Mouse (Mus musculus): ENCODE measurements around the gene Umps. TPM values are rescaled to one million over a fixed set of nuclear protein-coding genes. Genes with fewer than 3 reads are reported as not detected.
A peak's percentile ranks its signal among the peaks of the same experiment; 100 is the strongest.

The Umps gene
- total and polyA plus RNA-seq, 3 experiments, result 115 to 173 (median 161) TPM

DNA sequence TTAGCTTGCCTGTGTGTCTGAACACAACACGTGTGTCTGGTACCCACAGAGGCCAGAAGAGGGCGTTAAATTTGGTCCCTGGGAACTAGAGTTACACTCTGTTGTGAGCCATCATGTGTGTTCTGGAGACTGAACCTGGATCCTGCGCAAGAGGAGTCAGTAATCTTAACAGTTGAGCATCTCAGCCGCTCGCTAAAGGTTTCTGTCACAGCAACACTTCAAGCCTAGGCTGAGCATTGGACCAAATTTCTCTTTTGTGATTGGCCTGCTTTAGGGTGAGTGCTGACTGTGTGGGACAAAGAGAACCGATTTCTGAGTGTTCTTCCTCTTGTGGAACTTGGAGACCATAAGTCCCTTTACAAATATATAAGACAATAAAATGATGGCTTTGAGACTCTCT is 16.5 kb downstream of the Umps start:
- TF ChIP-seq SMC3 (IDR thresholded peaks at IDR 0.05; ENCODE audit: low read depth, low read length) (no peak), USF2 (conservative IDR thresholded peaks at IDR 0.05; ENCODE audit: low read depth, low read length) (no peak), RCOR1 (conservative IDR thresholded peaks at IDR 0.05; ENCODE audit: low read depth, low read length) (no peak), ZNF384 (IDR thresholded peaks at IDR 0.05; ENCODE audit: low read depth, low read length) (no peak), MAFK (IDR thresholded peaks at IDR 0.05; ENCODE audit: insufficient replicate concordance, low read length) (no peak), KAT2A (IDR thresholded peaks at IDR 0.05; ENCODE audit: insufficient replicate concordance, low read length) (no peak), MAX (IDR thresholded peaks at IDR 0.05; ENCODE audit: low read length) (no peak), ZKSCAN1 (IDR thresholded peaks at IDR 0.05; ENCODE audit: borderline replicate concordance, low read depth, low read length) (no peak), ZMIZ1 (IDR thresholded peaks at IDR 0.05; ENCODE audit: low read depth, low read length) (no peak), NELFE (IDR thresholded peaks at IDR 0.05; ENCODE audit: low read depth, low read length) (no peak), CHD2 (IDR thresholded peaks at IDR 0.05; ENCODE audit: low read length) (no peak), E2F4 (IDR thresholded peaks at IDR 0.05; ENCODE audit: insufficient replicate concordance, low read depth, low read length) (no peak), POLR2A (IDR thresholded peaks at IDR 0.05; ENCODE audit: low read depth, low read length) (no peak), GABPA (IDR thresholded peaks at IDR 0.05; ENCODE audit: insufficient replicate concordance, low read depth, low read length) (no peak), TBP (conservative IDR thresholded peaks at IDR 0.05; ENCODE audit: low read depth, low read length) (no peak), RAD21 (IDR thresholded peaks at IDR 0.05; ENCODE audit: low read depth, low read length) (no peak), EP300 (IDR thresholded peaks at IDR 0.05; ENCODE audit: low read length) (no peak), CTCF (conservative IDR thresholded peaks at IDR 0.05 in 1 of 2, IDR thresholded peaks at IDR 0.05 in 1 of 2; ENCODE audit: low read depth in 2 of 2, low read length in 2 of 2) (no peak; a peak in 1 of 4 replicates), TCF12 (IDR thresholded peaks at IDR 0.05; ENCODE audit: low read depth, low read length) (no peak)
- in situ Hi-C loops (cut with MboI; ENCODE audit: low pct_ligation_motif_present, low pct_unique_long_range_greater_than_20kb, low sequenced_read_pairs), result loop anchor here (5.0 to 25.0 kb wide), 4 partner anchors 123 to 763 kb away; partner anchors contain the start of genes Itgb5 and Osbpl11
- no peak overlapping the region for H3K27ac ChIP-seq (ENCODE audit: insufficient read depth, low read depth)

GRCm38 (mm10) chr16:33947664-33948571 is 18.9 kb downstream of the Umps start:
- H3K9ac ChIP-seq (ENCODE audit: insufficient read depth, low read depth), result no peak overlapping the region
- H3K4me2 ChIP-seq (ENCODE audit: insufficient read depth, low read depth, poor library complexity, severe bottlenecking), result no peak overlapping the region
- H3K9me3 ChIP-seq (replicated peaks; ENCODE audit: low read length), result no peaks in the 10 kb centered on the region
- H3K27ac ChIP-seq (ENCODE audit: insufficient read depth, low read depth), result no peak overlapping the region
- H3K4me1 ChIP-seq (ENCODE audit: control insufficient read depth in 1 of 2, insufficient read depth in 2 of 2), result peaks cover 4 to 26% of the 10 kb centered on the region in 2 experiments
- TF ChIP-seq MEF2A (IDR thresholded peaks at IDR 0.05; ENCODE audit: borderline replicate concordance, low read depth, low read length) (no peak), MAZ (IDR thresholded peaks at IDR 0.05; ENCODE audit: low read depth, low read length) (peak; percentile 36; the same call in 1 of the 2 replicates), ETS1 (conservative IDR thresholded peaks at IDR 0.05; ENCODE audit: low read depth, low read length) (peak; percentile 33; the same call in 1 of the 2 replicates), USF1 (IDR thresholded peaks at IDR 0.05; ENCODE audit: low read depth, low read length) (peak; percentile 55), NRF1 (IDR thresholded peaks at IDR 0.05; ENCODE audit: low read depth, low read length) (peak; percentile 69), MAFK (IDR thresholded peaks at IDR 0.05; ENCODE audit: insufficient replicate concordance, low read length) (no peak)
- H3K79me2 ChIP-seq (replicated peaks; ENCODE audit: control insufficient read depth, extremely low read depth, insufficient read depth, poor library complexity, severe bottlenecking), result no peaks in the 10 kb centered on the region
- H3K36me3 ChIP-seq (replicated peaks in 1 of 2; ENCODE audit: control insufficient read depth in 1 of 2, insufficient read depth in 1 of 2, low read length in 1 of 2), result peaks cover 2 to 18% of the 10 kb centered on the region in 2 experiments
- H3K27me3 ChIP-seq (replicated peaks), result no peaks in the 10 kb centered on the region
- DNase-seq (ENCODE audit: extremely low read depth), result peak; percentile 71
- H3K4me3 ChIP-seq (replicated peaks in 1 of 3; ENCODE audit: low read depth in 2 of 3, low read length in 2 of 3, poor library complexity in 1 of 3), result no peak overlapping the region
- dilution Hi-C loops (cut with MboI; ENCODE audit: extremely low pct_ligation_motif_present, extremely low pct_unique_long_range_greater_than_20kb, low sequenced_read_pairs), result no loop called here
- in situ Hi-C loops (cut with MboI; ENCODE audit: low pct_ligation_motif_present, low pct_unique_long_range_greater_than_20kb, low sequenced_read_pairs), result no loop called here

More for the DNA sequence above, 16.5 kb downstream of the Umps start:
- no peaks in the 10 kb centered on the region for H3K9me3 ChIP-seq (replicated peaks; ENCODE audit: low read length)
- H3K4me1 ChIP-seq (ENCODE audit: control insufficient read depth in 1 of 2, insufficient read depth in 2 of 2), result peaks cover 4 to 26% of the 10 kb centered on the region in 2 experiments
- dilution Hi-C loops (cut with MboI; ENCODE audit: extremely low pct_ligation_motif_present, extremely low pct_unique_long_range_greater_than_20kb, low sequenced_read_pairs), result no loop called here
- H3K27me3 ChIP-seq (replicated peaks), result no peaks in the 10 kb centered on the region
- peaks cover 19 to 42% of the 10 kb centered on the region in 2 experiments for H3K36me3 ChIP-seq (replicated peaks in 1 of 2; ENCODE audit: control insufficient read depth in 1 of 2, insufficient read depth in 1 of 2, low read length in 1 of 2)
- no peak overlapping the region for H3K9ac ChIP-seq (ENCODE audit: insufficient read depth, low read depth)
- no peak for DNase-seq (ENCODE audit: extremely low read depth)
- no peak overlapping the region for H3K4me3 ChIP-seq (replicated peaks in 1 of 3; ENCODE audit: low read depth in 2 of 3, low read length in 2 of 3, poor library complexity in 1 of 3)
- H3K79me2 ChIP-seq (replicated peaks; ENCODE audit: control insufficient read depth, extremely low read depth, insufficient read depth, poor library complexity, severe bottlenecking), result no peaks in the 10 kb centered on the region; the same call in 1 of the 2 replicates
- H3K4me2 ChIP-seq (ENCODE audit: insufficient read depth, low read depth, poor library complexity, severe bottlenecking), result no peak overlapping the region
